Mouse (Mus musculus) myocyte (in vitro differentiated cells): ENCODE data around the gene Snip1.

Experiments
- MYOG ChIP-seq, 3 experiments: IDR thresholded peaks; one replicate each; pipeline ENCODE4 v1.6.1; 2011; ENCODE audit warnings: control low read depth in 2 of 3, low read depth in 2 of 3, mild to moderate bottlenecking in 2 of 3; ENCODE audit not compliant: insufficient read length in 2 of 3, control insufficient read depth in 1 of 3, insufficient read depth in 1 of 3
- POLR2A ChIP-seq: IDR thresholded peaks from one replicate; pipeline ENCODE4 v1.6.1; 2011; ENCODE audit warnings: low read depth, mild to moderate bottlenecking, control low read depth, moderate library complexity; ENCODE audit not compliant: insufficient read length

GRCm38 (mm10) chr4:125119070-125119469 lies 52.6 kb downstream of the Snip1 start:
- no peak for TF ChIP-seq POLR2A
- no peak for TF ChIP-seq MYOG (IDR thresholded peaks at IDR 0.05; ENCODE audit: control insufficient read depth in 1 of 3, insufficient read depth in 1 of 3, insufficient read length in 2 of 3, low read depth in 2 of 3)
